Mouse (Mus musculus): Measurements from ENCODE around the gene Sst.

DNA sequence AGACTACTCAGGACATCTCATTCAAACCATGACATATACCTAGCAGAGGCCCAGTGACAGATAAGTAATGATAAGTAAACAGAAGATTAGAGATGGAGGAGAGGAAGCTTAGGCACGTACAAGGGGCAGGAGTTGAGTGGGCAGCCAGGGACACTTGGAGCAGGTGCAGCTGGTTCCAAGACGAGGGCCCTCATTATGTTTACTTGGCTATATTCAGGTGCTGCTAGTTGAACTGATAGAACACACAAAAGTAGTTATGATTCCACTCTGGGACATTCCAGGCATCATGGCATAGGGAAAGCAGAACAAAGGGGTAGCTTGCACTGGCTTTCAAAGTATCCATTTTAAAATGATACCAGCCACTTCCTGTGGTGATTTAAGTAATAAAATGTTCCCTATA lies 43.6 kb upstream of the Sst start:
- no peak for TF ChIP-seq TAL1 (IDR thresholded peaks at IDR 0.05; ENCODE audit: low read length)
- no peak for TF ChIP-seq EP300 (IDR thresholded peaks at IDR 0.05; ENCODE audit: low read depth in 1 of 2, low read length in 2 of 2)
- TF ChIP-seq POLR2A (IDR thresholded peaks at IDR 0.05; ENCODE audit: control insufficient read depth in 1 of 2, insufficient read depth in 1 of 2, low read depth in 1 of 2, low read length in 2 of 2, poor library complexity in 1 of 2), result no peak
- TF ChIP-seq ELF1 (IDR thresholded peaks at IDR 0.05; ENCODE audit: low read depth, low read length), result no peak
- no peak for TF ChIP-seq MAX (IDR thresholded peaks at IDR 0.05; ENCODE audit: low read length)
- TF ChIP-seq TCF12 (IDR thresholded peaks at IDR 0.05; ENCODE audit: low read depth, low read length), result no peak
- TF ChIP-seq POLR2AphosphoS5 (IDR thresholded peaks at IDR 0.05; ENCODE audit: borderline replicate concordance, low read depth, low read length), result no peak
- TF ChIP-seq RCOR1 (IDR thresholded peaks at IDR 0.05; ENCODE audit: low read depth, low read length), result no peak
- no peak for TF ChIP-seq CTCF (IDR thresholded peaks at IDR 0.05 in 2 of 3, conservative IDR thresholded peaks at IDR 0.05 in 1 of 3; ENCODE audit: control insufficient read depth in 1 of 3, insufficient read depth in 1 of 3, low read depth in 2 of 3, low read length in 3 of 3, poor library complexity in 1 of 3, severe bottlenecking in 1 of 3)
- TF ChIP-seq SIN3A (IDR thresholded peaks at IDR 0.05; ENCODE audit: low read length), result no peak
- TF ChIP-seq MEF2A (IDR thresholded peaks at IDR 0.05; ENCODE audit: extremely low read depth, insufficient replicate concordance, low read depth, low read length, poor library complexity, severe bottlenecking), result no peak
